Mouse (Mus musculus) ES-E14 (cell line): ENCODE measurements around the gene Arntl.
A peak's percentile ranks its signal among the peaks of the same experiment; 100 is the strongest.

Experiments
- CHD2 ChIP-seq: IDR thresholded peaks from 2 replicates; pipeline ENCODE4 v1.6.1; 2014; ENCODE audit warnings: mild to moderate bottlenecking, low read depth, low read length, inconsistent platforms
- MAFK ChIP-seq: IDR thresholded peaks from 2 replicates; pipeline ENCODE4 v1.6.1; 2014; ENCODE audit warnings: mild to moderate bottlenecking, low read depth, low read length, inconsistent platforms; ENCODE audit not compliant: insufficient read depth
- ZC3H11A ChIP-seq: IDR thresholded peaks from 2 replicates; pipeline ENCODE4 v1.6.1; 2012; ENCODE audit warnings: low read depth, mild to moderate bottlenecking, inconsistent platforms, low read length, borderline replicate concordance
- ZNF384 ChIP-seq: IDR thresholded peaks from 2 replicates; pipeline ENCODE4 v1.6.1; 2012; ENCODE audit warnings: low read depth, low read length, inconsistent platforms

DNA sequence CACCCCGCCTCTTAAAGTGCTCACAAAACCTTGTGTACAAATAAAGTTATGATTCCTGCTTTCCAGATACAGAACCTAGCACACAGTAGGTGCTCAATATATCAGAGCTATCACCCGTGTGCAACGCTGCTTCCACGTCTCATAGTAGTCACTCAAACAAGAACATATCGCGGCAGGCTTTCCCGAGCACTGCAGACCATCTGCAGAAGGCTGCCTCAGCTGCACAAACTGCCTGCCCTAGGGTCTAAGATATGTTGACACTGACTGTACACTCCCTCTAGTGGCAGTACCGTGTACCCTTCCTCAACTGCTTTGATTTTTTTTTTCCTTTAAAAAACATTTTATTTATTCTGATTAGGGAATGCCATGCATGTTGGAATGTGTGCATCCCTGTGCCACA, 40.2 kb upstream of the Arntl start:
- TF ChIP-seq ZNF384, result peak; percentile 77
- no peak for TF ChIP-seq MAFK
- TF ChIP-seq ZC3H11A, result peak; percentile 45; the same call in 1 of the 2 replicates
- TF ChIP-seq CHD2, result no peak
